Mouse (Mus musculus): ENCODE measurements around the gene Bmi1. TPM values are rescaled to one million over a fixed set of nuclear protein-coding genes. Genes with fewer than 3 reads are reported as not detected.

Bmi1 gene
- polyA plus RNA-seq, 1 experiment from 2014 or later: 10.5 TPM

GRCm38 (mm10) chr2:18714337-18714736 lies 37.5 kb downstream of the Bmi1 start:
- H3K27ac ChIP-seq (replicated peaks): no peak overlapping the region
- TF ChIP-seq EP300 (optimal IDR thresholded peaks at IDR 0.05) (no peak), CTCF (IDR thresholded peaks at IDR 0.05; ENCODE audit: low read depth) (no peak)
- no peaks in the 10 kb centered on the region for H3K27me3 ChIP-seq (ENCODE audit: control insufficient read depth, insufficient read depth, low read length)
- DNase-seq (ENCODE audit: low spot score) (no peak), ATAC-seq (ENCODE audit: low FRiP score, low TSS enrichment) (no peak)
- no peak overlapping the region for H3K4me3 ChIP-seq (ENCODE audit: low read depth, low read length)
- no peaks in the 10 kb centered on the region for H3K4me1 ChIP-seq (replicated peaks; ENCODE audit: control insufficient read depth, insufficient read depth)
- no peak overlapping the region for H3K4me2 ChIP-seq (replicated peaks; ENCODE audit: low read depth)
- WGBS: 71% methylated on average over 3 of the region's 3 CpGs
- H3K9me3 ChIP-seq (ENCODE audit: control insufficient read depth, low read length): no peaks in the 10 kb centered on the region
- no peaks in the 10 kb centered on the region for H3K36me3 ChIP-seq (ENCODE audit: control insufficient read depth, insufficient read depth, low read length)
- no peak overlapping the region for H3K9ac ChIP-seq (ENCODE audit: low read length)

- TF ChIP-seq EP300 (optimal IDR thresholded peaks at IDR 0.05): no peak
- no peak for TF ChIP-seq CTCF (IDR thresholded peaks at IDR 0.05; ENCODE audit: low read depth)
- Histone ChIP-seq H3K9ac (ENCODE audit: low read length) (no peak overlapping the region), H3K27me3 (ENCODE audit: control insufficient read depth, insufficient read depth, low read length) (no peaks in the 10 kb centered on the region), H3K4me1 (replicated peaks; ENCODE audit: control insufficient read depth, insufficient read depth) (no peaks in the 10 kb centered on the region), H3K9me3 (ENCODE audit: control insufficient read depth, low read length) (no peaks in the 10 kb centered on the region), H3K4me2 (replicated peaks; ENCODE audit: low read depth) (no peak overlapping the region), H3K27ac (replicated peaks) (no peak overlapping the region), H3K4me3 (ENCODE audit: low read depth, low read length) (no peak overlapping the region), H3K36me3 (ENCODE audit: control insufficient read depth, insufficient read depth, low read length) (no peaks in the 10 kb centered on the region)
- DNase-seq (ENCODE audit: low spot score): no peak
- no peak for ATAC-seq (ENCODE audit: low FRiP score, low TSS enrichment)
- 75% methylated on average over 4 of the region's 4 CpGs for WGBS
Observed at GRCm38 (mm10) chr2:18718521-18718920, 41.7 kb downstream of the Bmi1 start.

- H3K36me3 ChIP-seq (ENCODE audit: control insufficient read depth, insufficient read depth, low read length): no peaks in the 10 kb centered on the region
- H3K27me3 ChIP-seq (ENCODE audit: control insufficient read depth, insufficient read depth, low read length): no peaks in the 10 kb centered on the region
- no peaks in the 10 kb centered on the region for H3K9me3 ChIP-seq (ENCODE audit: control insufficient read depth, low read length)
- no peak overlapping the region for H3K9ac ChIP-seq (ENCODE audit: low read length)
- H3K27ac ChIP-seq (replicated peaks): no peak overlapping the region
- H3K4me2 ChIP-seq (replicated peaks; ENCODE audit: low read depth): no peak overlapping the region
- 62% methylated on average over 3 of the region's 3 CpGs for WGBS
- H3K4me1 ChIP-seq (replicated peaks; ENCODE audit: control insufficient read depth, insufficient read depth): no peaks in the 10 kb centered on the region
- no peak overlapping the region for H3K4me3 ChIP-seq (ENCODE audit: low read depth, low read length)
- TF ChIP-seq CTCF (IDR thresholded peaks at IDR 0.05; ENCODE audit: low read depth): no peak
- no peak for TF ChIP-seq EP300 (optimal IDR thresholded peaks at IDR 0.05)
- DNase-seq (ENCODE audit: low spot score) (no peak), ATAC-seq (ENCODE audit: low FRiP score, low TSS enrichment) (no peak)
Observed at GRCm38 (mm10) chr2:18722208-18722830, 45.5 kb downstream of the Bmi1 start.

GRCm38 (mm10) chr2:18724462-18724861 lies 47.6 kb downstream of the Bmi1 start:
- no peak for TF ChIP-seq EP300 (optimal IDR thresholded peaks at IDR 0.05)
- TF ChIP-seq CTCF (IDR thresholded peaks at IDR 0.05; ENCODE audit: low read depth): no peak
- ATAC-seq (ENCODE audit: low FRiP score, low TSS enrichment): no peak

GRCm38 (mm10) chr2:18725880-18726279 lies 49.1 kb downstream of the Bmi1 start:
- Histone ChIP-seq H3K9ac (ENCODE audit: low read length) (no peak overlapping the region), H3K9me3 (ENCODE audit: control insufficient read depth, low read length) (no peaks in the 10 kb centered on the region), H3K4me3 (ENCODE audit: low read depth, low read length) (no peak overlapping the region), H3K4me2 (replicated peaks; ENCODE audit: low read depth) (no peak overlapping the region), H3K27me3 (ENCODE audit: control insufficient read depth, insufficient read depth, low read length) (no peaks in the 10 kb centered on the region), H3K4me1 (replicated peaks; ENCODE audit: control insufficient read depth, insufficient read depth) (no peaks in the 10 kb centered on the region), H3K27ac (replicated peaks) (no peak overlapping the region), H3K36me3 (ENCODE audit: control insufficient read depth, insufficient read depth, low read length) (no peaks in the 10 kb centered on the region)
- DNase-seq (ENCODE audit: low spot score) (no peak), ATAC-seq (ENCODE audit: low FRiP score, low TSS enrichment) (no peak)
- TF ChIP-seq CTCF (IDR thresholded peaks at IDR 0.05; ENCODE audit: low read depth) (no peak), EP300 (optimal IDR thresholded peaks at IDR 0.05) (no peak)
- 69% methylated on average over 4 of the region's 4 CpGs for WGBS

More at GRCm38 (mm10) chr2:18724462-18724861, 47.6 kb downstream of the Bmi1 start:
- H3K27me3 ChIP-seq (ENCODE audit: control insufficient read depth, insufficient read depth, low read length): no peaks in the 10 kb centered on the region
- H3K27ac ChIP-seq (replicated peaks): no peak overlapping the region
- no peak overlapping the region for H3K9ac ChIP-seq (ENCODE audit: low read length)
- H3K4me1 ChIP-seq (replicated peaks; ENCODE audit: control insufficient read depth, insufficient read depth): no peaks in the 10 kb centered on the region
- no peak for DNase-seq (ENCODE audit: low spot score)
- no peak overlapping the region for H3K4me3 ChIP-seq (ENCODE audit: low read depth, low read length)
- no peak overlapping the region for H3K4me2 ChIP-seq (replicated peaks; ENCODE audit: low read depth)
- H3K9me3 ChIP-seq (ENCODE audit: control insufficient read depth, low read length): no peaks in the 10 kb centered on the region
- H3K36me3 ChIP-seq (ENCODE audit: control insufficient read depth, insufficient read depth, low read length): no peaks in the 10 kb centered on the region
- 85% methylated on average over 1 of the region's 1 CpGs for WGBS

GRCm38 (mm10) chr2:18731718-18732117 lies 54.9 kb downstream of the Bmi1 start:
- Histone ChIP-seq H3K4me3 (ENCODE audit: low read depth, low read length) (no peak overlapping the region), H3K9me3 (ENCODE audit: control insufficient read depth, low read length) (no peaks in the 10 kb centered on the region), H3K36me3 (ENCODE audit: control insufficient read depth, insufficient read depth, low read length) (no peaks in the 10 kb centered on the region), H3K4me1 (replicated peaks; ENCODE audit: control insufficient read depth, insufficient read depth) (no peaks in the 10 kb centered on the region), H3K4me2 (replicated peaks; ENCODE audit: low read depth) (no peak overlapping the region), H3K27ac (replicated peaks) (no peak overlapping the region), H3K9ac (ENCODE audit: low read length) (no peak overlapping the region), H3K27me3 (ENCODE audit: control insufficient read depth, insufficient read depth, low read length) (no peaks in the 10 kb centered on the region)
- no peak for TF ChIP-seq CTCF (IDR thresholded peaks at IDR 0.05; ENCODE audit: low read depth)
- TF ChIP-seq EP300 (optimal IDR thresholded peaks at IDR 0.05): no peak
- no peak for DNase-seq (ENCODE audit: low spot score)
- no peak for ATAC-seq (ENCODE audit: low FRiP score, low TSS enrichment)
- 43% methylated on average over 9 of the region's 9 CpGs for WGBS
